Mouse (Mus musculus) spleen, adult 12 weeks (tissue): ENCODE results near the gene Hist1h2ab.
"Not testable (repeated sequence)": the region's sequence is repeated elsewhere in the genome, so short reads cannot be mapped to it uniquely, and the experiment has no call there.

Experiments used
- DNase-seq: peaks from one replicate; pipeline ENCODE4 v3.0.0; 2022; ENCODE audit warnings: low spot score

Hist1h2ab gene

DNA sequence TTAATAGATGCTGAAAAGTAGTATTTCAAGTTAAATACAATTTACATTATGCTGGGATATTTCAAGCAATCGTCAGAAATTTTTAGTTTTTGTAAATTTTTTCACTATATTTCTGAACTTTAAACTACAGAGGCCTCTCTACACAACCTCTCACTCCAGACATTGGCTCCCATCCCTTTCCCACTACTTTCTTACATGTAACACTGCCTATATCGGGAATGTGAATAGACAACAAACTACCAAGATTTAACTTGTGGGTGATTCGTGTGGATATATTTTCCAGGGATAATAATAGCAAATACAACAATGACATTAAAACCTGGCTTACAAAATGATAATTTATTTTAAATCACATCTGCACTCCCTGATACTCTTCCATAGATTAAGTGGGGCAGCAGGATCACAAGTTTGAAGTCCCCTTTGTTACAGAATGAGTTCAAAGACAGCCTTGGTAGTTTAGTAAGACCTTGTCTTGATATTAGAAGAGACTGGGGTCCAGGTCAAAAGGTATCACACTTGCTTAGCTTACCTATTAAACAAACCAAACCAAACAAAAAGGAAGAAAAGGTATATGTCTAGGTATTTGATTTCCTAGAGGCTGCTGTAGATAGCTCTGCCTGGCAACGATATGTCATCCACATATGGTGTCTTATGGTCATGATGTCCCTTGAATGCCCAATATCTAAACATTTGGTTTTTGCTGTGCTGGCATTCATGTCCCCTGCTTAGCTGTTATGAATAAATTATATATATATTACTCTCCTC lies 2.6 kb downstream of the Hist1h2ab start:
- DNase-seq: no peak

- DNase-seq: no peak
Measured at GRCm38 (mm10) chr13:23755000-23755399, 4.1 kb downstream of the Hist1h2ab start.

DNA sequence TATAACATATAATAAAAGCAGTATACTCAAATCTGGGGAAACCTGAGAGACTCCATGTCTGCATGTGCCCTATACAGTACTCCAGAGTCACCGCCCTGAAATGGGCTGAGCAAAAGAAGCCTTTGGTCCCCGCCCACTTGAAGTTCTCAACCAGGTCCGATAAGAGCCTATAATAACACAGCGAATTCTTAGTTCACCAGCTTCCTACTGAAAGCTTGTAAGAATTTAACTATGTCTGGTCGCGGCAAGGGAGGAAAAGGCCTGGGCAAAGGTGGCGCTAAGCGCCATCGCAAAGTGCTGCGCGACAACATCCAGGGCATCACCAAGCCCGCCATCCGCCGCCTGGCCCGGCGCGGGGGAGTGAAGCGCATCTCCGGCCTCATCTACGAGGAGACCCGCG lies 5.9 kb downstream of the Hist1h2ab start, which contains the start of gene Hist1h4b:
TSS of gene Hist1h4b (plus strand) at position 224 of the 400 bp plus-strand sequence.
- DNase-seq: peak; percentile 94

- DNase-seq: peak; percentile 62
Measured at GRCm38 (mm10) chr13:23757211-23757773, 6.4 kb downstream of the Hist1h2ab start.

- no peak for DNase-seq
Measured at GRCm38 (mm10) chr13:23757921-23758320, 7.0 kb downstream of the Hist1h2ab start.

- no peak for DNase-seq
Measured at GRCm38 (mm10) chr13:23759251-23759771, 8.4 kb downstream of the Hist1h2ab start.

DNA sequence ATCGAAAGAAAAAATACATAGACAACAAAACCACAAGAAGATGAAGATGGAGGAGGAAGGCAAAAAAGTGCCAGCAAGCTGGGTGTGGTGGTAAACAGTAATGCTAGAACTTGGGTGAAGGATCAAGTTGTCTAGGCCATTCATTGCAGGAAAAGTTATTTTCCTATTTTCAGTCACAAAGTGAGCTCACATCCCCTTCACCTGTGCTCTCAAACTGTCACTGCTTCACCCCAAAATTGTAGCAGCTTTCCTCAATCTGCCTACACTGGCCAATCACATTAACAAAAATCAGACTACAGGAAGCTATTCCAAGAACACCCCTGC lies 9.0 kb downstream of the Hist1h2ab start:
- DNase-seq: no peak

DNA sequence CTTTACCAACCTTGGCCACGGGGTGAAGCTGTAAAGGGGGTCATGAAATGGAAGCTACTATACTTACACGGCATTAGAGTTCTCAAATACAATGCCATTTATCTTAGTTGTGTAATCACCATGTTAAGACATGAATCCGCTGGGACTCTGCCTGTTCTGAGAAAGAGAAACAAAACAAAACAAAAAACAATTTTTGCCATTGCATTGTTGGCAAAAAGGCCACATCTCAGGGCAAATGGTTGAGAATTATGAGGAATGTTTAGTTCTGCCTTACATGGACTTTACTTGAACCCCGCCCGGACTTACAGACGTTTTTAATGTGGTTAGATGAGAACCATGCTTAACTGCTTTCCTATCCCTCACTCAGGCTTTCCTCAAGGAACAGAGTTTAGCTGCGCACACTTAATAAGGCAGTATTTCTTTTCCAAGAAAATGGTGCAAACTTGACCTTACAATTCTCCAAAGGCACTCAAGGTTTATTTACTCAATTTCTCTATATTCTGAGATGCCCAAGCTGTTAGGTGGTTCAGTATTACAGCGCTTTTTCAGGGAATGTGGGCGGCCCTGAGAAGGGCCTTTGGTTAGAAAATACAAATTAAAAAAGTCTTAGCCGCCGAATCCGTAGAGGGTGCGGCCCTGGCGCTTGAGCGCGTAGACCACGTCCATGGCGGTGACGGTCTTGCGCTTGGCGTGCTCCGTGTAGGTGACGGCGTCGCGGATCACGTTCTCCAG lies 9.5 kb downstream of the Hist1h2ab start:
- no peak for DNase-seq

DNA sequence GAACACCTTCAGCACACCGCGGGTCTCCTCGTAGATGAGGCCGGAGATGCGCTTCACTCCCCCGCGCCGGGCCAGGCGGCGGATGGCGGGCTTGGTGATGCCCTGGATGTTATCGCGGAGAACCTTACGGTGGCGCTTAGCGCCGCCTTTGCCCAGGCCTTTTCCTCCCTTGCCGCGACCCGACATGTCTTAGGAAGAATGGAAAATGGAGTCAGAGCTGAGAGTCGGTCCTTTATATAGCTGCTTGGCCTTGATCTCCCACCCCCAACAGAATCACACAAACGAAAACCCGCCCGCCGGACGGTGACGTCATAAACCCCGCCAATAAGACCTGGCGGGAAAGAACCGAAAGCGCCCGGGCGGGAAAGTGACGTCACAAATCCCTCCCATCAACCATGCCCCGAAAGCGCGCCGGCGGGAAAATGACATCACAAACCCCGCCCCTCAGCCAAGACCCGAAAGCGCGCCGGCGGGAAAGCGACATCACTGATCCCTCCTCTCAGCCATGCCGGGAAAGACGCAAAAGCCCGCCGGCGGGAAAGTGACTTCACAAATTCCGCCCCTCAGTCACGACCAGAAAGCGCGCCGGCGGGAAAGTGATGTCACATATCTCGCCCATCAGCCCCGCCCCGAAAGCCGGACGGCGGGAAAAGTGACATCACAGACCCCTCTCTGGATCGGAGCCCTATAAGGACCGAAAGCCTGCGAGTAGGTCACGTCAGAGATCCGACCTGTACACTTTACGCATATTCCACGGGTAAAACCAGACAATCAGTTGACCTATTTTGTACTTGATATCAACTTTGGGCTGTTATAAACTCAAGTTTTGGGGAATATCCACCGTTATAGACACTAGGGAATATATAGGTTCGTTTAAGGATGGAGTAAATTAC lies 10.3 kb downstream of the Hist1h2ab start, which contains the start of gene Hist1h4a:
TSS of gene Hist1h4a (minus strand) at position 259 of the 893 bp plus-strand sequence.
- peak; percentile 95 for DNase-seq

DNA sequence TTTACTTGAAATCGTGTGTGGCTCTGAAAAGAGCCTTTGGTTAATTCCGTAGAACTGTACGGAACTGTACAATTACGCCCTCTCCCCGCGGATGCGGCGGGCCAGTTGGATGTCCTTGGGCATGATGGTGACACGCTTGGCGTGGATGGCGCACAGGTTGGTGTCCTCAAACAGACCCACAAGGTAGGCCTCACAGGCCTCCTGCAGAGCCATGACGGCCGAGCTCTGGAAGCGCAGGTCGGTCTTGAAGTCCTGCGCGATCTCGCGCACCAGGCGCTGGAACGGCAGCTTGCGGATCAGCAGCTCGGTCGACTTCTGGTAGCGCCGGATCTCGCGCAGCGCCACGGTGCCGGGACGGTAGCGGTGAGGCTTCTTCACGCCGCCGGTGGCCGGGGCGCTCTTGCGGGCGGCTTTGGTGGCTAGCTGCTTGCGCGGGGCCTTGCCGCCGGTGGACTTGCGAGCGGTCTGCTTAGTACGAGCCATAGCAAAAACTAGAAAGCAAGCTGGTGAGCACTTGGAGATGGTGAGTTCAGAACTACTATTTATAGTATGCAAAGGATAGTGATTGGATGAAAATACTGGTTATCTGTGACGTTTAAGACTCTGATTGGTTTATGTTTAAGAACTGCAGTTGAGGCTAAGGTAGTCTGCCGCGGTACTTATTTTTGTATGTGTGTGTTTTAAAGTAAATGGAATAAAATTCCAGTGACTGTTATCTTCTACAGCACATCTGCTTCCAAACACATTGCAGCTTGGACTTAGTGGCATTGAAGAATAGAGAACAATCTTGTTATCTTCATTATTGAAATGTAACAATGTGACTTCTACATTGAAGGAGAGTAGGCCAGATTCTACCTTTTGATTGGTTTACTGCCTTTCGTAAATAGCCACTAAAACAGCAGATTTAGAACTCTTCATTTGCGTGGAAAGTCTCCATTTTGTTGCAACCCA lies 11.2 kb downstream of the Hist1h2ab start, which contains the start of gene Hist1h3a:
TSS of gene Hist1h3a (minus strand) at position 516 of the 951 bp plus-strand sequence.
- peak; percentile 74 for DNase-seq

GRCm38 (mm10) chr13:23763242-23763585 lies 12.3 kb downstream of the Hist1h2ab start:
- DNase-seq: no peak

DNA sequence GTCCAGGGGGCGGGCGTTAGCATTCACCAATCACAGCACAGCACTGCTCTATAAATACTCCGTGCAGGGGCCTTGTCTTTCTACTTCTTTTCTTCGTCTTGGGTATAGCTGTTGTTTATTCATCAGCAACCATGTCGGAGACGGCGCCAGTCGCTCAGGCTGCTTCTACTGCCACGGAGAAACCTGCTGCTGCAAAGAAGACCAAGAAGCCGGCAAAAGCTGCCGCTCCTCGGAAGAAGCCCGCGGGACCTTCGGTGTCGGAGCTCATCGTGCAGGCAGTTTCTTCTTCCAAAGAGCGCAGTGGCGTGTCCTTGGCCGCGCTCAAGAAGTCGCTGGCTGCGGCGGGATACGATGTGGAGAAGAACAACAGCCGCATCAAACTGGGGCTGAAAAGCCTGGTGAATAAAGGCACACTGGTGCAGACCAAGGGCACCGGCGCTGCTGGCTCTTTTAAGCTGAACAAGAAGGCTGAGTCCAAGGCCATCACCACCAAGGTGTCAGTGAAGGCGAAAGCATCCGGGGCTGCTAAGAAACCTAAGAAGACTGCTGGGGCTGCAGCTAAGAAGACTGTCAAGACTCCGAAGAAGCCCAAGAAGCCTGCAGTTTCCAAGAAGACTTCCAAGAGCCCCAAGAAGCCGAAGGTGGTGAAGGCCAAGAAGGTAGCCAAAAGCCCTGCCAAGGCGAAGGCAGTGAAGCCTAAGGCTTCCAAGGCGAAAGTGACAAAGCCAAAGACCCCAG lies 12.8 kb downstream of the Hist1h2ab start, which contains the start of gene Hist1h1a:
TSS of gene Hist1h1a (plus strand) at position 81 of the 738 bp plus-strand sequence.
- DNase-seq: peak; percentile 92

- no peak for DNase-seq
Measured at GRCm38 (mm10) chr13:23764324-23765171, 13.6 kb downstream of the Hist1h2ab start.

DNA sequence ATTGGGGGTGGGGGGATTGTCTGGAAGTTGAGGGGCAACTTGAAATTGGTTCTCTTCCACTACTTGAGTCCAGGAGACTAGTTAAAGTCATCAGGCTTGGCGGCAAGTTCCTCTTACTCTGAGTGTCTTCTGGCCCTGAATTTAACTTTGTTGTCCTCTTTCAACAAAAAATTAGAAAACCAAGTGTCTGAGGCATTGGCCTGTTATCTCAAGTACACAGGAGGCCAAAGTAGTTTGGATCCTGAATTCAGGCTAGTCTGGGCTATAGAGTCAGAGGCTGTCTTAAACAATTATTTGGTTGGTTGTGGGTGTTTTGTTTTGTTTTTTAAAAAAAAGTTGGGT lies 14.2 kb downstream of the Hist1h2ab start:
- no peak for DNase-seq

GRCm38 (mm10) chr13:23766772-23767171 lies 15.8 kb downstream of the Hist1h2ab start:
- no peak for DNase-seq

DNA sequence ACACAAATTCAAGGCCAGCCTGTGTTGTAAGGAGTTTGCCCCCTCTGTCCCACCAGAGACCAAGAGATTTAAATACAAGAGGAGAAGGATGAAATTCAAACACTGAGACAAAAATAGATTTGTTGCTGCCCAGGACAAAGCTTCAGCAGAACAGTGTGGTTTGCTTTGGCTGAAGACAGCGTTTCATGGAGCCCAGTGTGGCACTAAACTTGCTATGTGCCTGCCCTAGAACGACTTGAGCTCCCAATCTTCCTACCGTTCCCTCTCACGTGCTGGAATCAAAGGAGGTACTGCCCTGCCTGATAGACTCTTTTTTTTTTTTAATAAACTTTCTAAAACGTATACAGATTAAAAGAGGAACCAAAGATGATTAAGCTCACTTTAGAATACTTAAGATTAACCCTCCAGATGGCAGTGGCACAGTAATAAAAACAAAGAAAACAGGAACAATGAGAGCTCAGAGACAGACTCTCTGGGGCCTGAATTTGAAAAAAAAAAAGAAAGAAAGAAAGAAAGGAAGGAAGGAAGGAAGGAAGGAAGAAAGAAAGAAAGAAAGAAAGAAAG lies 18.0 kb downstream of the Hist1h2ab start:
- no peak for DNase-seq

DNA sequence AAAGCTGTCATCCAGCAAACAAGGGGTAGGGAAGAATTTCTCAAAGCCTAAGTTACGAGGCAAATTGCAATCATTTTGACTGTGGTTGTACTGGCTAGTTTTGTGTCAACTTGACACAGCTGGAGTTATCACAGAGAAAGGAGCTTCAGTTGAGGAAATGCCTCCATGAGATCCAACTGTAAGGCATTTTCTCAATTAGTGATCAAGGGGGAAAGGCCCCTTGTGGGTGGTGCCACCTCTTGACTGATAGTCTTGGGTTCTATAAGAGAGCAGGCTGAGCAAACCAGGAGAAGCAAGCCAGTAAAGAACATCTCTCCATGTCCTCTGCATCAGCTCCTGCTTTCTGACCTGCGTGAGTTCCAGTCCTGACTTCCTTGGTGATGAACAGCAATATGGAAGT lies 18.7 kb downstream of the Hist1h2ab start, which contains the start of gene Trim38:
TSS of gene Trim38 (plus strand) at position 301 of the 400 bp plus-strand sequence.
- not testable (repeated sequence) for DNase-seq

DNA sequence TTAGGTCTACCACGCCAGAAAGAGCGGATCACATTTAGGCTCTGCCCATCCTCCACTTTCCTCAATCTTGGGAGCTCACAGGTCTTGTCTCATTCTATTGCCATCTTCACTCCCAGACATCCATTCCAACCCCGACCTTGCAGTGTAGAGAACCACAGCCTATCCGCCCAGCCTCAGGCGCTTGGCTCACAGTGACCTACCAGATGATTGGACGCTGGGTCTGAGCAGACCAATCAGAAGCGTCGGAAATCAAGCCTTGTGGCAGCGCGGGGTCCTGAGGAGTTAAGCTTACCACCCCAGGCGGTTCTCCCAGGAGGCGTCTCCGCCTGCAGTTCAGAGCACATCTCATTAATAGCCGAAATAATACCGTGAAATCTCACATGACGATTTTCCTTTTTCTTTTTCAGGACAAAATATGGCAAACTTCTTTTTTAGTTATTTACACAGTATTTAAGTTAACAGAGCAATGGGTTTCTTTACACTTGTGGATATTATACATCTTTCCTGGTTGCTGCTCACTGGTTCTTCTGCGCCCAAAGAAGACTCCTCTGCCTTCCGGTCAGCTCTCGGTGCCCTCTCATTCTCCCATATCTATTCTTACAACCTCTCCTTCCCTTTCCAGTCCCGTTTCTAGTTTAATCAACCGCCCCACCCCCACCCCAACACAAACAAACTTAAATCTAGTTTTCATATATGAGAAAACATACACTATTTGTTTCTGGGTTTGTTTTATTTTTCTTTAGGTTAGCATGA lies 21.8 kb downstream of the Hist1h2ab start:
- DNase-seq: no peak
